Mouse (Mus musculus) neutrophil, adult 59 days (primary cell): ENCODE data around the gene Col20a1. TPM values are rescaled to one million over a fixed set of nuclear protein-coding genes. Genes with fewer than 3 reads are reported as not detected.

Source experiments
- total RNA-seq, 2 experiments: library from RNA; stranded (reverse); gene quantifications; 1 replicate in 1 of 2; 2 replicates in 1 of 2; pipeline ENCODE4 v1.2.4; 2023

Gene Col20a1
- 1 to 10 TPM; 1.5 to 2.2 TPM for total RNA-seq

DNA sequence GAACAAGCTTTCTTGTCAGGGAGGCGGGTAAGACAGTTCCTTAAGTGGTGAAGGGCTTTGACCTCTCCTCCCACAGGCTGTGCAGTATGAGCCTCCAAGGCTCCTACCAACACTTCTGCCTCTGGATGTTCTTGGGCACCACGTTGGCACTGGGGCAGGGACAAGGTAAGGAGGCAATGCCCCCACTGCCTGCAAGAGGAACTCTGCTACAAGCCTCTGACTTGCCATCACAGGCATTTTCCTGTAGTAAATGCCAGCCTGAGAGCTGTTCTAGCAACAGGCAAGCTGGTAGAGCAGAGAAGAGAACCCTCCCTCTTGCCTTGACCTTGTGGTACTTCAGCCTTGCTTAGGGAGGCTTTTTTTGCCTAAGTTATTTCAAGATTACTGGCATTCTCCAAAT is at the start of gene Col20a1:
Gene Col20a1 (plus strand): TSS at position 87 of the 400 bp plus-strand sequence.

DNA sequence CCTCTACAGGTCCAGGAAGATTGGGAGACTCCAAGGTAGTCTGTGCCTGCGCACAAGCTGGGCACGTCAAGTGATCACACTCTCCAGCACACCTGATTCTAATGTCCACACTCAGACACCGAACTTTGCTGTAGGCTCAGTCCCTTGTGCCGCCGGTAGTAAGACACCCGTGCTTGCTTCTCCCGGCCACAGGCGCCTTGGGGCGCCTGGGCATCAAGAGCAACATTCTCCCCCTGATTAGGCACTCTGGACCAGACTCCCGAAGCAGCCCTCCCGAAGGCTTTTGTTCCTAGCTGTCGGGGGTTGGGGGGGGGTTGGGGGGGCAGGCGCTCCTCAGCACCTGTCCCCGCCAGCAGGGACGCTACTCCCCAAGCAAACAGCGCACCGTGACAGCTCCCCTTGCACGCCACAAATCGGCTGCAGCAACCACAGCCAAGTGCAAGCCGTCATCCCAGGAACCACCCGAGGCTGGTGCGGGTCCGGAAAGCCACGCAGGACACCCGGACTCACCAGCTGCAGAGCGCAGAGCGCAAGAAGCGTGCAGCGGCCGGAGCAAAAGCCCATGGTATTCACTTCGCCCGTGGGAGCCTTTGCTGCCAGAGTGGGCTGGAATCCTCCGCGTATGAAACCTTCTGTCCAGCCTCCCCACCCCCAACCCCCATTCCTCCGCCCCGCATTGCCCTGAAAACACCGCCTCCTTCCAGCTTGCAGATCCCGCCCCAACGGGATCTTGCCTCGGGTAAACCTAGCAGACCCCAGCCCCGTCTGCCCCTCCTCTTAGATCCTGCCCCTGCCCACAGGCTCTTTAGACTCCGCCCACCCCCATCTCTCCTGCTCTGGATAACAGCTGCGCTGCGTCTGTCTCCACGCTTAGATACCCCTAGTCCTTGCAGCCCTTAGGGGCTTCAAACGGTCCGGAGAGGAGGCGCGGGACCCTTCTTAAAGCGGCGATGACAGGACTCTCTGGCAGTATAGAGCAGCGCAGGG is 32.0 kb upstream of the Col20a1 start, which contains the start of gene Nkain4:
Gene Nkain4 (minus strand): TSS at position 639 of the 987 bp plus-strand sequence.

DNA sequence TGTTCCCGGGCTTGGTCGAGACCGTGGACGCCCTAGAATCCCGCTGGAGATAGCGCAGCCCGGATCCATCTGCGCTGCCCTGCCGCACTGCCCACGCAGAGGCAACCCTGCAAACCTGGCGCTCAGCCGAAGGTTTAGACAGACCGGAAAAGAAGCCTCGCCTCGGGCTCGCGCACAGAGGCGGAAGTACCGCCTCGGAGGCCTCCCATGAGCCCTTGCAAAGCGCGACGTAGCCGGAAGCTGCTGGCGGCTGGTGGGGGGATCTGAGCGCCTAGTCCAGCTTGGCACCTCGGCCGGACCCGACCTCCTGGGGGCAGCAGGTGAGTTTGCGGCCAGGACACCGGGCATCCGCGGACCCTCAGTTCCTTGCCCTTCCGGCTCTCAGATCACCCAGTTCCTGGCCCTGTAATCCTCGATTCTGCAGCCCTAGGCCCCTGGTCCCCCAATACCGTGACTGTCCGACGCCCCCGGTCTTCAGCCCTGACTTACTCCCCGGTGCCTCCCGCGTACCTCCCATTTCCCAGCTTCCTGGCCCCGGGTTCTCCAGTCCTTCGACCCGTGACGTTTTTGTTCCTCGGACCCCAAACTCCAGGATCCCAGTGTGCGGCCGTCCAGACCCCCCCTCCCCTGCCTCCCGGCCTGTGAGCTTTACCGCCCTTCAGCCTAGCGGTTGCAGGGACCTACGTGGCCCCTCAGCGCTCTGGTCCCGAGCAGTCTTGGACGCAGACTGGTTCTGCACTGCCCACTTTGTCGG is 19.1 kb upstream of the Col20a1 start, which contains the start of gene Arfgap1:
Gene Arfgap1 (plus strand): TSS at position 216 of the 754 bp plus-strand sequence.

DNA sequence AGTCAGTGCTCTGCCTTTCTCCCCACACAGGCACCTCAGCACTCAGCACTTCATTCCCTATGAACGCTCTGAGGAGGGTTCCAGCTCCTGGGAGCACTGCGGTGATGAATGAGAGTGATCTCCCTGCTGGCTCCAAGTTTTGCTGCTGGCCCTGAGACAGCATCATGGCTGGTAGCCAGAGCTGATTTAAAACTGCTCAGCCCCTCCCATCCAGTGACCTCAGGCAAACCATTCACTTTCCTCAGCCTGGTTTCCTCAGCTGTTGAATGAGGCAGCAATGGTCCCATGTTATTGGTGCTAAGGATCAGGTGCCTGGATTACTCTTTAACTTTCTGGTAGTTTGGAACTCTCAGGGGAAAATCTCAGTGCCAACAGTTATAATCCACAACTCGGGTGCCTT is 57.1 kb downstream of the Col20a1 start, which contains the start of gene Chrna4:
Gene Chrna4 (minus strand): TSS at position 110 of the 400 bp plus-strand sequence.

Other genes with a start within 250 kb of the Col20a1 start
- not detected for gene Bhlhe23, start 209.6 kb upstream of the Col20a1 start, total RNA-seq
- 10 to 100 TPM; 51.5 to 52.1 TPM for gene Ythdf1, start 65.6 kb upstream of the Col20a1 start, total RNA-seq
- gene Birc7, start 57.5 kb upstream of the Col20a1 start, total RNA-seq: not detected
- gene Nkain4, start 31.8 kb upstream of the Col20a1 start, total RNA-seq: not detected
- 10 to 100 TPM; 45.2 to 49.6 TPM for gene Arfgap1, start 19.3 kb upstream of the Col20a1 start, total RNA-seq
- gene Chrna4, start 57.0 kb downstream of the Col20a1 start, total RNA-seq: not detected
- gene Kcnq2, start 148.8 kb downstream of the Col20a1 start, total RNA-seq: not detected
- under 1 TPM in 1 of 2 experiments, not detected in 1; 0.16 TPM for gene Eef1a2, start 170.5 kb downstream of the Col20a1 start, total RNA-seq
- 10 to 100 TPM; 14.9 to 27.4 TPM for gene Ppdpf, start 200.7 kb downstream of the Col20a1 start, total RNA-seq
- gene Ptk6, start 216.3 kb downstream of the Col20a1 start, total RNA-seq: not detected
- under 1 TPM in 1 of 2 experiments, not detected in 1; 0.13 TPM for gene Srms, start 226.7 kb downstream of the Col20a1 start, total RNA-seq
- gene Fndc11, start 233.5 kb downstream of the Col20a1 start, total RNA-seq: not detected